Mouse (Mus musculus): Measurements from ENCODE around the gene Atxn1. TPM values are rescaled to one million over a fixed set of nuclear protein-coding genes. Genes with fewer than 3 reads are reported as not detected.

The Atxn1 gene
- total RNA-seq, 2 experiments from 2014 or later, result 145 to 169 TPM

GRCm38 (mm10) chr13:45762278-45762677, 202.5 kb downstream of the Atxn1 start:
- intact Hi-C loops (cut with DNase I), result no loop called here
- no peak for DNase-seq (ENCODE audit: low spot score in 2 of 2)

- no peak for DNase-seq (ENCODE audit: low spot score in 2 of 2)
- intact Hi-C loops (cut with DNase I), result no loop called here
Measured at GRCm38 (mm10) chr13:45754483-45754882, 210.3 kb downstream of the Atxn1 start.

GRCm38 (mm10) chr13:45752498-45752897, 212.3 kb downstream of the Atxn1 start:
- DNase-seq (ENCODE audit: low spot score in 2 of 2), result no peak
- intact Hi-C loops (cut with DNase I), result no loop called here

GRCm38 (mm10) chr13:45751231-45751630, 213.6 kb downstream of the Atxn1 start:
- intact Hi-C loops (cut with DNase I), result no loop called here
- DNase-seq (ENCODE audit: low spot score in 2 of 2), result no peak

GRCm38 (mm10) chr13:45750627-45751026, 214.2 kb downstream of the Atxn1 start:
- intact Hi-C loops (cut with DNase I), result no loop called here
- DNase-seq (ENCODE audit: low spot score in 2 of 2), result no peak

GRCm38 (mm10) chr13:45749937-45750336, 214.9 kb downstream of the Atxn1 start:
- intact Hi-C loops (cut with DNase I), result loop anchor here (10.0 kb wide), 1 partner anchor 215 kb away; the partner anchor contains the start of gene Atxn1
- DNase-seq (ENCODE audit: low spot score in 2 of 2), result no peak

GRCm38 (mm10) chr13:45749222-45749621, 215.6 kb downstream of the Atxn1 start:
- intact Hi-C loops (cut with DNase I), result loop anchor here (10.0 kb wide), 1 partner anchor 216 kb away; the partner anchor contains the start of gene Atxn1

GRCm38 (mm10) chr13:45748691-45749090, 216.1 kb downstream of the Atxn1 start:
- no peak for DNase-seq (ENCODE audit: low spot score in 2 of 2)
- intact Hi-C loops (cut with DNase I), result loop anchor here (10.0 kb wide), 1 partner anchor 216 kb away; the partner anchor contains the start of gene Atxn1

More at GRCm38 (mm10) chr13:45749222-45749621, 215.6 kb downstream of the Atxn1 start:
- DNase-seq (ENCODE audit: low spot score in 2 of 2), result no peak

- DNase-seq (ENCODE audit: low spot score in 2 of 2), result no peak
- intact Hi-C loops (cut with DNase I), result loop anchor here (10.0 kb wide), 1 partner anchor 219 kb away; the partner anchor contains the start of gene Atxn1
Measured at GRCm38 (mm10) chr13:45745851-45746773, 218.7 kb downstream of the Atxn1 start.

- peak in 1 of 2 experiments; percentile 55 for DNase-seq (ENCODE audit: low spot score in 2 of 2)
- intact Hi-C loops (cut with DNase I), result loop anchor here (10.0 kb wide), 1 partner anchor 220 kb away; the partner anchor contains the start of gene Atxn1
Measured at GRCm38 (mm10) chr13:45744803-45745432, 219.9 kb downstream of the Atxn1 start.

- no peak for DNase-seq (ENCODE audit: low spot score in 2 of 2)
- intact Hi-C loops (cut with DNase I), result loop anchor here (10.0 kb wide), 1 partner anchor 221 kb away; the partner anchor contains the start of gene Atxn1
Measured at GRCm38 (mm10) chr13:45743848-45744247, 221.0 kb downstream of the Atxn1 start.

- intact Hi-C loops (cut with DNase I), result loop anchor here (10.0 kb wide), 1 partner anchor 224 kb away; the partner anchor contains the start of gene Atxn1
- DNase-seq (ENCODE audit: low spot score in 2 of 2), result no peak
Measured at GRCm38 (mm10) chr13:45740369-45740768, 224.4 kb downstream of the Atxn1 start.

GRCm38 (mm10) chr13:45736241-45736640, 228.6 kb downstream of the Atxn1 start:
- DNase-seq (ENCODE audit: low spot score in 2 of 2), result no peak
- intact Hi-C loops (cut with DNase I), result no loop called here

GRCm38 (mm10) chr13:45735802-45736201, 229.0 kb downstream of the Atxn1 start:
- intact Hi-C loops (cut with DNase I), result no loop called here
- no peak for DNase-seq (ENCODE audit: low spot score in 2 of 2)

GRCm38 (mm10) chr13:45734531-45734930, 230.3 kb downstream of the Atxn1 start:
- intact Hi-C loops (cut with DNase I), result no loop called here
- no peak for DNase-seq (ENCODE audit: low spot score in 2 of 2)

GRCm38 (mm10) chr13:45732590-45732989, 232.2 kb downstream of the Atxn1 start:
- intact Hi-C loops (cut with DNase I), result no loop called here

GRCm38 (mm10) chr13:45726917-45727316, 237.9 kb downstream of the Atxn1 start:
- DNase-seq (ENCODE audit: low spot score in 2 of 2), result no peak
- intact Hi-C loops (cut with DNase I), result no loop called here

More at GRCm38 (mm10) chr13:45732590-45732989, 232.2 kb downstream of the Atxn1 start:
- no peak for DNase-seq (ENCODE audit: low spot score in 2 of 2)

- intact Hi-C loops (cut with DNase I), result no loop called here
- no peak for DNase-seq (ENCODE audit: low spot score in 2 of 2)
Measured at GRCm38 (mm10) chr13:45726181-45726580, 238.6 kb downstream of the Atxn1 start.

- no peak for DNase-seq (ENCODE audit: low spot score in 2 of 2)
- intact Hi-C loops (cut with DNase I), result no loop called here
Measured at GRCm38 (mm10) chr13:45724507-45725259, 240.1 kb downstream of the Atxn1 start.
